ENCODE assay signal across 8 mouse cellular contexts in genomic region chr2:173018618-173019017, GRCm38 (mm10). TPM values are rescaled to one million over a fixed set of nuclear protein-coding genes. Genes with fewer than 3 reads are reported as not detected.
DNase-seq lines count a peak whose midpoint lies in the region; ATAC-seq lines count a peak whose summit lies in the region.

No protein-coding gene starts in this region.

- 18% methylated on average over 8 of the region's 8 CpGs for WGBS in neural tube, embryonic 15.5 days
- WGBS in embryonic facial prominence, embryonic 10.5 days = 25% methylated on average over 8 of the region's 8 CpGs
- 22% methylated on average over 8 of the region's 8 CpGs for WGBS in hindbrain, embryonic 12.5 days
- 23% methylated on average over 8 of the region's 8 CpGs for WGBS in forebrain, embryonic 10.5 days

- no peak overlapping the region for H3K9ac ChIP-seq in neural tube, embryonic 15.5 days (replicated peaks)
- no peak overlapping the region for H3K9ac ChIP-seq in hindbrain, embryonic 12.5 days

- no peak overlapping the region for H3K4me2 ChIP-seq in neural tube, embryonic 15.5 days
- H3K4me2 ChIP-seq in hindbrain, embryonic 12.5 days (replicated peaks) = no peak overlapping the region

- peaks cover 37% of the 10 kb centered on the region for H3K4me1 ChIP-seq in neural tube, embryonic 15.5 days
- H3K4me1 ChIP-seq in embryonic facial prominence, embryonic 10.5 days = peaks cover 42% of the 10 kb centered on the region
- peaks cover 83% of the 10 kb centered on the region for H3K4me1 ChIP-seq in megakaryocyte, embryonic 14.5 days
- H3K4me1 ChIP-seq in hindbrain, embryonic 12.5 days = peaks cover 26% of the 10 kb centered on the region
- H3K4me1 ChIP-seq in forebrain, embryonic 10.5 days = peaks cover 44% of the 10 kb centered on the region

- H3K36me3 ChIP-seq in neural tube, embryonic 15.5 days = peaks cover 25% of the 10 kb centered on the region
- H3K36me3 ChIP-seq in embryonic facial prominence, embryonic 10.5 days (replicated peaks) = peaks cover 35% of the 10 kb centered on the region
- H3K36me3 ChIP-seq in megakaryocyte, embryonic 14.5 days (replicated peaks; ENCODE audit: low read length) = peaks cover 52% of the 10 kb centered on the region
- peaks cover 26% of the 10 kb centered on the region for H3K36me3 ChIP-seq in hindbrain, embryonic 12.5 days
- peaks cover 35% of the 10 kb centered on the region for H3K36me3 ChIP-seq in forebrain, embryonic 10.5 days (replicated peaks)

- H3K9me3 ChIP-seq in neural tube, embryonic 15.5 days (replicated peaks) = no peaks in the 10 kb centered on the region
- H3K9me3 ChIP-seq in embryonic facial prominence, embryonic 10.5 days = no peaks in the 10 kb centered on the region
- H3K9me3 ChIP-seq in megakaryocyte, embryonic 14.5 days = no peaks in the 10 kb centered on the region
- no peaks in the 10 kb centered on the region for H3K9me3 ChIP-seq in hindbrain, embryonic 12.5 days (replicated peaks)
- no peaks in the 10 kb centered on the region for H3K9me3 ChIP-seq in forebrain, embryonic 10.5 days

- H3K27ac ChIP-seq in neural tube, embryonic 15.5 days (replicated peaks) = no peak overlapping the region
- no peak overlapping the region for H3K27ac ChIP-seq in embryonic facial prominence, embryonic 10.5 days (replicated peaks)
- H3K27ac ChIP-seq in hindbrain, embryonic 12.5 days = no peak overlapping the region
- H3K27ac ChIP-seq in forebrain, embryonic 10.5 days = no peak overlapping the region

- ATAC-seq in neural tube, embryonic 15.5 days (ENCODE audit: low FRiP score) = no peak
- ATAC-seq in hindbrain, embryonic 12.5 days (ENCODE audit: low FRiP score) = no peak

- peaks cover 28% of the 10 kb centered on the region for H3K27me3 ChIP-seq in neural tube, embryonic 15.5 days (replicated peaks)
- peaks cover 43% of the 10 kb centered on the region for H3K27me3 ChIP-seq in embryonic facial prominence, embryonic 10.5 days (replicated peaks; ENCODE audit: low read depth, poor library complexity, severe bottlenecking)
- H3K27me3 ChIP-seq in megakaryocyte, embryonic 14.5 days (replicated peaks) = no peaks in the 10 kb centered on the region
- H3K27me3 ChIP-seq in hindbrain, embryonic 12.5 days = peaks cover 35% of the 10 kb centered on the region
- peaks cover 44% of the 10 kb centered on the region for H3K27me3 ChIP-seq in forebrain, embryonic 10.5 days (ENCODE audit: poor library complexity, severe bottlenecking)

- H3K4me3 ChIP-seq in neural tube, embryonic 15.5 days (replicated peaks) = no peak overlapping the region
- H3K4me3 ChIP-seq in embryonic facial prominence, embryonic 10.5 days = no peak overlapping the region
- peak overlapping the region; percentile 95 for H3K4me3 ChIP-seq in megakaryocyte, embryonic 14.5 days (replicated peaks)
- no peak overlapping the region for H3K4me3 ChIP-seq in hindbrain, embryonic 12.5 days
- no peak overlapping the region for H3K4me3 ChIP-seq in forebrain, embryonic 10.5 days

- DNase-seq in neural tube, embryonic 10.5 days (ENCODE audit: extremely low spot score, low spot score) = peak; percentile 25
- peak; percentile 41 for DNase-seq in embryonic facial prominence, embryonic 10.5 days (ENCODE audit: low spot score)
- DNase-seq in heart, postnatal 4 days = peak; percentile 73
- no peak for DNase-seq in layer of hippocampus, adult 11-12 months (ENCODE audit: low spot score)
- no peak for DNase-seq in forebrain, embryonic 10.5 days (ENCODE audit: extremely low spot score, low spot score)

RNA-seq across cellular contexts. Expression of gene Rbm38, which starts 1.7 kb away (rescaled TPM):
- 11.5 and 22.7 TPM in 2 replicates for polyA plus RNA-seq in neural tube, embryonic 15.5 days (2015; fragmentation: Nextera tagmentation; extraction: Ambion mirVana)
- 85.7 and 95.6 TPM in 2 replicates for polyA plus RNA-seq in embryonic facial prominence, embryonic 10.5 days (2016; fragmentation: Nextera tagmentation; extraction: Ambion mirVana)
- 100 to 1,000 TPM; 112 to 126 TPM for total RNA-seq in heart, postnatal 4 days (2021)
- polyA plus RNA-seq in megakaryocyte, embryonic 14.5 days (2012; ENCODE audit: insufficient read depth, low replicate concordance) = 1,149 and 2,622 TPM in 2 replicates
- polyA plus RNA-seq in hindbrain, embryonic 12.5 days (2016; fragmentation: Nextera tagmentation; extraction: Ambion mirVana) = 38.9 and 44.8 TPM in 2 replicates
- 119 and 123 TPM in 2 replicates for polyA plus RNA-seq in forebrain, embryonic 10.5 days (2016; fragmentation: Nextera tagmentation; extraction: Ambion mirVana)

RNA-seq across cellular contexts. Expression of gene Rae1, which starts 18.7 kb away (rescaled TPM):
- 109 and 117 TPM in 2 replicates for polyA plus RNA-seq in neural tube, embryonic 15.5 days (2015; fragmentation: Nextera tagmentation; extraction: Ambion mirVana)
- 176 and 179 TPM in 2 replicates for polyA plus RNA-seq in embryonic facial prominence, embryonic 10.5 days (2016; fragmentation: Nextera tagmentation; extraction: Ambion mirVana)
- 10 to 100 TPM; 55.9 to 60.3 TPM for total RNA-seq in heart, postnatal 4 days (2021)
- polyA plus RNA-seq in megakaryocyte, embryonic 14.5 days (2012; ENCODE audit: insufficient read depth, low replicate concordance) = 26.3 and 89.2 TPM in 2 replicates
- 111 and 126 TPM in 2 replicates for polyA plus RNA-seq in hindbrain, embryonic 12.5 days (2016; fragmentation: Nextera tagmentation; extraction: Ambion mirVana)
- 168 TPM in 2 replicates for polyA plus RNA-seq in forebrain, embryonic 10.5 days (2016; fragmentation: Nextera tagmentation; extraction: Ambion mirVana)

RNA-seq across cellular contexts. Expression of gene Spo11, which starts 41.1 kb away (rescaled TPM):
- 0.44 and 1.1 TPM in 2 replicates for polyA plus RNA-seq in neural tube, embryonic 15.5 days (2015; fragmentation: Nextera tagmentation; extraction: Ambion mirVana)
- 0.26 and 0.46 TPM in 2 replicates for polyA plus RNA-seq in embryonic facial prominence, embryonic 10.5 days (2016; fragmentation: Nextera tagmentation; extraction: Ambion mirVana)
- total RNA-seq in heart, postnatal 4 days (2021) = not detected
- polyA plus RNA-seq in megakaryocyte, embryonic 14.5 days (2012; ENCODE audit: insufficient read depth, low replicate concordance) = not detected in 2 replicates
- polyA plus RNA-seq in hindbrain, embryonic 12.5 days (2016; fragmentation: Nextera tagmentation; extraction: Ambion mirVana) = 0.50 and 0.93 TPM in 2 replicates
- polyA plus RNA-seq in forebrain, embryonic 10.5 days (2016; fragmentation: Nextera tagmentation; extraction: Ambion mirVana) = 0.42 and 0.73 TPM in 2 replicates

Comparison
In these comparisons a context has a peak if more than half of its experiments do, and no peak if none do; other contexts are left out.
1. DNase-seq: peak in neural tube, embryonic 10.5 days (single experiment), embryonic facial prominence, embryonic 10.5 days (single experiment) and heart, postnatal 4 days (single experiment); none in layer of hippocampus, adult 11-12 months (single experiment) and forebrain, embryonic 10.5 days (single experiment).